Mouse (Mus musculus) heart, postnatal 14 days (tissue): Measurements from ENCODE around the gene Mst1. TPM values are rescaled to one million over a fixed set of nuclear protein-coding genes. Genes with fewer than 3 reads are reported as not detected.

Source experiments
- DNase-seq, 2 experiments: peaks; one replicate each; pipeline ENCODE4 v3.0.0; 2021 to 2022
- intact Hi-C: fragments of 180-260 bp; cut with DNase I; formaldehyde crosslinking; loops from one replicate; pipeline ENCODE4 v1.15.1; 2025
- total RNA-seq, 2 experiments: library from RNA; stranded (reverse); gene quantifications; 2 replicates each; pipeline ENCODE4 v1.2.3; 2021

Gene Mst1
- total RNA-seq, 2 experiments from 2014 or later, result 0.38 TPM; not detected in 1

GRCm38 (mm10) chr9:108055661-108056237 is 24.5 kb upstream of the Mst1 start:
- intact Hi-C loops, result no loop called here
- DNase-seq, result no peak

DNA sequence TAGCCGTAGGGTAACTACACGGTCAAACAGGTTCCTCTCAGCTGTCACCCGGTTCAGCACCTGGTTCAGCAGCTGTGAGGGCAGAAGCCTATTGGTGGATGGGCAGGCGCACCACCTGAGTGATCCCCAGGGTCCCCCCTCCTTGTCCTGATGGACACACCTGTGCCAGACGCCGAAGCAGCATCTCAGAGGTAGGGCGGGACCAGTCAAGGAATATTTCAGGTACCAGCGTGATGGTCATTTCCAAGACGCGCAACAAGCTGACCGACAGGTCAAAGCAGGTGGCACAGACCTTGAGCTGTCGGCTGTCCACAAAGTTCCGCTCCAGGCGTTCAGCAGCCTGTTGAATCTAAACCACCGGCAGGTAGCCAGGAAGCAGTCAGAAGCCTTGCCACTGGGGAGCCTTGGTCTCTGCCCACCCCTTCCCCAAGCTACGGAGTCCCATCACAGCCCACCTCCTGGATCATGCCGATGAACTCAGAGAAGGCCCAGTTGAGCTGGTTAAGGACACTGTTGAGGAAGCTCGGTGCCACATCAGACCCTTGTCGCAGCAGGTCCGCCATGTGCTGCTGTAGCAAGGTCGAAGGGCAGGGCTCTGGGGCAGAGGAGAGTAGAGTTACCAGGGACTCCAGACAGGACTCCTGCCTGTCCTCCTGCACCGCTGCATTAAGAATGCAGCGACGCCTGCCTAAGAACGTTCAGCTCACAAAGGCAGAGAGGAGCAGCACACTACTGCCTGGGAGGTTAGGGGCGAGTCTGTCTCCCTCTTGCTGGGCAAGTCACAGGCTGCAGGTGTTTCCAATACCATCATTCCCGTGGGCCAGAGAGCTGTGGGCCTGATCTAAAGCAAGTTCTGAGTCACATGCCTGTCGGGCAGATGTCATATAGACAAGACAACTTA is 23.6 kb upstream of the Mst1 start:
- intact Hi-C loops, result no loop called here

GRCm38 (mm10) chr9:108057262-108057562 is 23.0 kb upstream of the Mst1 start:
- DNase-seq, result peak; percentile 44 to 53
- intact Hi-C loops, result no loop called here

More for the DNA sequence above, 23.6 kb upstream of the Mst1 start:
- DNase-seq, result no peak

- intact Hi-C loops, result no loop called here
- no peak for DNase-seq
Measured at GRCm38 (mm10) chr9:108058291-108058690, 21.9 kb upstream of the Mst1 start.

DNA sequence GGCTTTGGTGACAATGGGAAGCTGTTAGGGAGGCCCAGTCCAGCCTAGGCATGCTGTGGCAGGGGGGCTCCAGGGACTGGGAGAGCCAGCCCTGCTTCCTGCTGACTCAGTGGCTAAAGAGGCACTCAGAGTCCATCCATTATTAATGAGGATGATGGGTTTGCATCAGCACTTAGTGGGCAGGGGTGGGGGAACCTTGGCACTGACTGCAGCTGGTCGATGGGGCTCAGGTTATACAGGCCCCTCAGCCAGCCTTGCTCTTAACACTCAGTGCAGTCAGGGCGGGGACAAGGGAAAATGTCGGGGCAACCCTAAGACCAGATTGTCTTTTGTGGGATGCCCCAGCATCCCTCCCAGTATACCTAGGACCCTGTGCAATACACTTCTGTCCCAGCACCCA is 18.1 kb upstream of the Mst1 start:
- no peak for DNase-seq
- intact Hi-C loops, result no loop called here

GRCm38 (mm10) chr9:108063361-108063760 is 16.9 kb upstream of the Mst1 start:
- DNase-seq, result no peak
- intact Hi-C loops, result no loop called here

GRCm38 (mm10) chr9:108065491-108066011 is 14.7 kb upstream of the Mst1 start:
- intact Hi-C loops, result loop anchor here (1.0 kb wide), 1 partner anchor 102 kb away; no protein-coding TSS in a partner anchor
- peak; percentile 61 to 73 for DNase-seq

- no peak for DNase-seq
- intact Hi-C loops, result no loop called here
Measured at GRCm38 (mm10) chr9:108067199-108067598, 13.0 kb upstream of the Mst1 start.

DNA sequence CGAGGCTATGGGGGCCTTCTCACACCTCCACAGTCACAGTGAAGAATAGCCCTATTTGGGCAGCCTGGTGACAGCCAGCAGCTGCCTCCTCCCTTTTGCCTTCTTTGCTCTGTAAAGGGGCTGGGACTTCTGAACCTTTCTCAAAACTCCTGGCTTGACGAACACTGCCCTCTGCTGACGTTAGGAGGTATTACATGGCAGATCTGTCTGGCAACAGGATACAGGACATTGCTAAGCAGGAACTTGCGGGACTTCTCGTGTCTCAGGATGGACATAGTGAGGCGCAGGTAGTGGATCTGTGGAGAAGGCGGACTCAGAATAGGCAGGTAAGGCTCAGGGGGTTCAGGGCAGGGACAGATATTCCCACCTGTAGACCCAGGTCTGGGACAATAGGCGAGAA is 12.3 kb upstream of the Mst1 start:
- intact Hi-C loops, result loop anchor here (1.0 kb wide), 1 partner anchor 164 kb away; no protein-coding TSS in a partner anchor
- peak; percentile 84 to 93 for DNase-seq

GRCm38 (mm10) chr9:108069007-108069406 is 11.2 kb upstream of the Mst1 start:
- intact Hi-C loops, result no loop called here

DNA sequence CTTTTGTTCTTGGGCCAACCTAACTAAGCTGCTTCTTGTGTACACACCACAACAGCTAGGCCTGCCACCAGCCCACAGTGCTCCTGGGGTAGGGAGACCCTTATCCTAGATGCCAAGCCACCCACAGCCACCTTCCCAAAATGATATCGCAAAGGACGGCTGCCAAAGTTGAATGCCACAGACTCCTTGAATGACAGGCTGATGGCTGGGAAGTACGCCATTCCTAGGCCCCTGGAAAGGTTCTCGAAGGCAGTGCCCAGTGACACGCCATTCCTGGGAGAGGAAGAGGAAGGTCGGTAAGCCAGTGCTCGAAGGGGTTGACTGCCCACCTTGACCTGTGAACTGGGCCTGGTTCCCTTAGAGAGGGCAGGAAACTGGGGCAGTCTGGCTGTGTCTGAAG is 10.7 kb upstream of the Mst1 start:
- DNase-seq, result no peak
- intact Hi-C loops, result no loop called here

More at GRCm38 (mm10) chr9:108069007-108069406, 11.2 kb upstream of the Mst1 start:
- no peak for DNase-seq

- no peak for DNase-seq
- intact Hi-C loops, result loop anchor here (2.0 kb wide), 1 partner anchor 41 kb away; no protein-coding TSS in a partner anchor
Measured at GRCm38 (mm10) chr9:108071801-108072200, 8.4 kb upstream of the Mst1 start.

DNA sequence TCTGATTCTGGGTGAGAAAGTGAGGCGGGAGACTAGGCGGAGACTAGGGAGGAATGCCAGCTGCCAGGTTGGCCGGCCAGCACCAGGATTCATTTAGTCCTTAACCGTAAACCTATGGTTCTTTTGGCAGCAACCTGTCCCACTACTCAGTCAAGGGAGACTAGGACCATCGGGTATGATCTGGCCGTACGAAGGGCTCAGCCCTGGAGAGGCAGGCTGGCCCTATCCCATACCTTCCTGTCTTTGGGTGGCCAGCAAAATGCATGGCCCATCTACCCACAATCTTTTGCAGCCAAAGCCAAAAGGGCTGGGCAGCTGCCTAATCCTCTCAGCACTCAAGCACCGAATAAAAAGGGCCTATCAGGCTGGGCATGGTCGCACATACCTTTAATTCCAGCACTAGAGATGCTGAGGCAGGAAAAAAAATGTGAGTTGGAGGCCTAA is 7.7 kb upstream of the Mst1 start:
- intact Hi-C loops, result no loop called here
- no peak for DNase-seq

GRCm38 (mm10) chr9:108073141-108073930 is 6.9 kb upstream of the Mst1 start:
- no peak for DNase-seq

GRCm38 (mm10) chr9:108082549-108082948 is 2.3 kb downstream of the Mst1 start:
- intact Hi-C loops, result no loop called here
- no peak for DNase-seq

More at GRCm38 (mm10) chr9:108073141-108073930, 6.9 kb upstream of the Mst1 start:
- intact Hi-C loops, result no loop called here

DNA sequence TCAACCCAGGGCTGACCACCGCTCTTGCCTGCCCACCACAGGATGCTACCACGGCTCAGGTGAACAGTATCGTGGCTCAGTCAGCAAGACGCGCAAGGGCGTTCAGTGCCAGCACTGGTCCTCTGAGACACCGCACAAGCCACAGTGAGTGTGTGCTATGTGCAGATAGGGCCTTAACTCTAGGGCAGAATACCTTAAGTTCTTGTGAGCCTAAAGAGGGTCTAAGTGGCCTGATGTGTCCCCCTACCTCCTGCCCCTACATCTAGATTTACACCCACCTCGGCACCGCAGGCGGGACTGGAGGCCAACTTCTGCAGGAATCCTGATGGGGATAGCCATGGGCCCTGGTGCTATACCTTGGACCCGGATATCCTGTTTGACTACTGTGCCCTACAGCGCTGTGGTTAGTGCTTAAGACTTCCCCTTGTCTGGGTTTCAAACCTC is 2.8 kb downstream of the Mst1 start, which contains the start of gene Rnf123:
Rnf123 (minus strand) TSS at position 359 of the 444 bp plus-strand sequence.
- intact Hi-C loops, result no loop called here
- DNase-seq, result no peak

GRCm38 (mm10) chr9:108083561-108083960 is 3.3 kb downstream of the Mst1 start:
- intact Hi-C loops, result no loop called here
- no peak for DNase-seq

GRCm38 (mm10) chr9:108085261-108085660 is 5.0 kb downstream of the Mst1 start:
- intact Hi-C loops, result no loop called here

DNA sequence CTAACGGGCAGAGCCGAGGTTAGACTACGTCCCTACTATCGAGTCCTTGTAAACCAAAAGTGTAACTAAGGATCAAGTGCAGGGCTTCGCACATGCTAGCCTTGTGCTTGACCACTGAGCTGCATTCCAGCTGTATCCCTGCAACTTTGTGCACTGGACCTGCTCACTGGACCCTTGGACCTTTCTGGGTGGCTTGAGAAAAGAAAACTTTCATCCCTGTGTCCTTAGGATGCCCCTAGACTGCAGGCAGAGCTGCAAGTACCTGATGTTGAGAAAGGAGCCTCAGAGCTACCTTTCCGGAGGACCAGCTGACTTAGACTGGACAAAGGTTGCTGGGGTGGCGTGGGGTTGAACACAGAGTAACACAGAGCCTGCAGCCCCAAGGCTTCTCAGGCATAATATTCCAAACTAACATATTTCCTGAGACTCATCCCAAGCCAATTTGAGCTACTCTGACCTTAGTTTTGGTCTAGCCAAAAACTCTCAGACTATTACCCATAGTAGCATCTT is 10.4 kb downstream of the Mst1 start:
- intact Hi-C loops, result no loop called here
- DNase-seq, result no peak

More at GRCm38 (mm10) chr9:108085261-108085660, 5.0 kb downstream of the Mst1 start:
- no peak for DNase-seq

- DNase-seq, result no peak
- intact Hi-C loops, result no loop called here
Measured at GRCm38 (mm10) chr9:108093586-108093985, 13.3 kb downstream of the Mst1 start.
